Mouse (Mus musculus): ENCODE measurements around the gene Jmjd1c. TPM values are rescaled to one million over a fixed set of nuclear protein-coding genes. Genes with fewer than 3 reads are reported as not detected.

The Jmjd1c gene
- total RNA-seq, 1 experiment from 2014 or later, result 60.0 TPM

DNA sequence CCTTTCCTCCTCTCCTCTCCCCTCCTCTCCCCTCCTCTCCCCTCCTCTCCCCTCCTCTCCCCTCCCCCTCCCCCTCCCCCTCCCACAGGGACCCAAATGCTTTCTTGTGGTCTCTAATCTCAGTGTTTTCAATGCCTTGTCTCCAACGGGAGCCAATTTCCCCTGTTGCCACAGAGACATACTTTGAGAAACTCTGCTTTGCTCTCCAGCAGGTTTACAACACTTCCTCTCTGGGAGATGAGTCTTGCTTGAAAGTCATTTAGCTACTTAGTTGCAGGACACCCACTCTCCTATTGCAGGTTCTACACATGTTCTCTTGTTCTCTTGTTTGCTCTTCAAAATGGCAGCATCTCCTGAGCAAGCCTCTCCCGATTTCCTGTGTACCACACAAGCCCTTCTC, 206.4 kb downstream of the Jmjd1c start:
- no peak for DNase-seq

Other genes with a start within 250 kb of the Jmjd1c start
- 41.5 and 41.6 TPM in 2 replicates for gene Reep3, start 820 bp downstream of the Jmjd1c start, total RNA-seq (2021)
- gene Nrbf2, start 189.2 kb downstream of the Jmjd1c start, total RNA-seq (2021), result 16.0 and 17.1 TPM in 2 replicates

Data from adrenal gland, postnatal 25 days (tissue).